Mouse (Mus musculus) layer of hippocampus, postnatal 14 days (tissue): Measurements from ENCODE around the gene Ugt2b36. TPM values are rescaled to one million over a fixed set of nuclear protein-coding genes. Genes with fewer than 3 reads are reported as not detected.
"Not testable (repeated sequence)": the region's sequence is repeated elsewhere in the genome, so short reads cannot be mapped to it uniquely, and the experiment has no call there.

ENCODE experiments used
- DNase-seq, 2 experiments: peaks; one replicate each; pipeline ENCODE4 v3.0.0; 2021 to 2022; ENCODE audit warnings: low spot score in 2 of 2, mixed read lengths in 1 of 2
- long read RNA-seq, 2 experiments: library from polyadenylated mRNA; stranded (forward); transcript quantifications; one replicate each; pipeline ENCODE4 v2.0.0; 2021
- total RNA-seq, 2 experiments: library from RNA; stranded (reverse); gene quantifications; 2 replicates each; pipeline ENCODE4 v1.2.3; 2021

Gene Ugt2b36
- total RNA-seq = not detected
- long read RNA-seq, experiment 1 = 0 reads
- long read RNA-seq, experiment 2 = 0 reads

- no peak for DNase-seq
Measured at GRCm38 (mm10) chr5:87092346-87093027, at the start of gene Ugt2b36. TSS of gene Ugt2b36 (minus strand) at chr5:87092555.

GRCm38 (mm10) chr5:87140196-87140595, 47.8 kb upstream of the Ugt2b36 start, which contains the start of gene Ugt2b5:
TSS of gene Ugt2b5 (minus strand) at chr5:87140318.
- DNase-seq = not testable (repeated sequence)

DNA sequence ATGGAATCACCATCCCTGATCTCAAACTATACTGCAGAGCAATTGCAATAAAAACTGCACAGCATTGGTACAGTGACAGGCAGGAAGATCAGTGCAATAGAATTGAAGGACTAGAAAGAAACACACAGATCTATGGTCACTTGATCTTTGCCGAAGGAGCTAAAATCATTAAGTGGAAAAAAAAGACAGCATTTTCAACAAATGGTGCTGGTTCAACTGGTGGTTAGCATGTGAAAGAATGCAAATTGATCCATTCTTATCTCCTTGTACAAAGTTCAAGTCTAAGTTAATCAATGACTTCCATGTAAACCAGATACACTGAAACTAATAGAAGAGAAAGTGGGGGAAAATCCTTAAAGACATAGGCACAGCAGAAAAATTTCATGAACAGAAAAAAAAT, 11.3 kb upstream of the Ugt2b36 start:
- DNase-seq = not testable (repeated sequence)

DNA sequence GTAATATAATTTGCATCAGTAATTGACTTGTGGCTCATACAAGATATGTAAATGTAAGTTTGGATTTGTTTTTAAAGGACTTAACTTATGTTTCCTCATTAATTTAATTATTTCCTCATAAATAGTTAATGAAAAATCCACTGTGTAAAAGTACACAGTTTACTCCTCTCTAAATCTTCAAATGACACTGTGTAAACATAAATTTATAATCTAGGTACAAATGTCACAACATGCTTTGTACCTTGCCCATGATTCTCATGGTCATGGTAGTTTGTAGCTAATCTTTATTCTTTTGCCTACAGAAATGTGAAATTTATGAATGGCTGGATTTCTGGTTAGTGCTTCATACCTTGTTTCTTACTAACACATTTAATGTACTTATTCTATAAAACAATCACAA, 1.2 kb downstream of the Ugt2b36 start:
- DNase-seq = no peak

GRCm38 (mm10) chr5:87089264-87089663, 3.1 kb downstream of the Ugt2b36 start:
- no peak for DNase-seq

GRCm38 (mm10) chr5:87086269-87086668, 6.1 kb downstream of the Ugt2b36 start:
- no peak for DNase-seq

- DNase-seq = no peak
Measured at GRCm38 (mm10) chr5:87030624-87031023, 61.7 kb downstream of the Ugt2b36 start.

GRCm38 (mm10) chr5:87027359-87027758, 65.0 kb downstream of the Ugt2b36 start:
- no peak for DNase-seq

Other genes with a start within 250 kb of the Ugt2b36 start
- not detected for gene Ugt2b34, start 185.6 kb downstream of the Ugt2b36 start, total RNA-seq
- not detected for gene Ugt2b1, start 166.0 kb downstream of the Ugt2b36 start, total RNA-seq
- gene Ugt2b35, start 91.7 kb downstream of the Ugt2b36 start, total RNA-seq = not detected
- gene Ugt2b5, start 47.8 kb upstream of the Ugt2b36 start, total RNA-seq = not detected
- not detected for gene Ugt2b37, start 162.2 kb upstream of the Ugt2b36 start, total RNA-seq
- gene Ugt2a3, start 244.6 kb upstream of the Ugt2b36 start, total RNA-seq = not detected